Mouse (Mus musculus) forebrain, embryonic 13.5 days (tissue): Measurements from ENCODE around the gene Tmprss4. TPM values are rescaled to one million over a fixed set of nuclear protein-coding genes. Genes with fewer than 3 reads are reported as not detected.

Source experiments
- ATAC-seq: fragments of 200-750 bp; cut with Nextera tagmentation; 2 replicates; pipeline ENCODE4 v1.8.0; 2017
- H3K27ac ChIP-seq: fragments of 300-500 bp; sonication (generic); 2 replicates; pipeline ENCODE4 v1.5.1; 2015; ENCODE audit warnings: inconsistent platforms, mild to moderate bottlenecking, moderate library complexity
- H3K27me3 ChIP-seq: fragments of 300-500 bp; sonication (generic); 2 replicates; pipeline ENCODE4 v1.6.1; 2015; ENCODE audit warnings: mild to moderate bottlenecking, inconsistent platforms
- H3K36me3 ChIP-seq: fragments of 300-500 bp; sonication (generic); 2 replicates; pipeline ENCODE4 v1.6.1; 2015; ENCODE audit warnings: mild to moderate bottlenecking, inconsistent platforms; ENCODE audit not compliant: poor library complexity, severe bottlenecking
- H3K4me1 ChIP-seq: fragments of 300-500 bp; sonication (generic); 2 replicates; pipeline ENCODE4 v1.6.1; 2015; ENCODE audit warnings: inconsistent platforms
- H3K4me2 ChIP-seq: fragments of 300-500 bp; sonication (generic); 2 replicates; pipeline ENCODE4 v1.6.1; 2015; ENCODE audit warnings: inconsistent platforms, mild to moderate bottlenecking, moderate library complexity
- H3K4me3 ChIP-seq: fragments of 300-500 bp; sonication (generic); 2 replicates; pipeline ENCODE4 v1.5.1; 2015; ENCODE audit warnings: mild to moderate bottlenecking, inconsistent platforms
- H3K9ac ChIP-seq: fragments of 300-500 bp; sonication (generic); 2 replicates; pipeline ENCODE4 v1.6.1; 2015; ENCODE audit warnings: mild to moderate bottlenecking, inconsistent platforms
- H3K9me3 ChIP-seq: fragments of 300-500 bp; sonication (generic); replicated peaks from 2 replicates; pipeline ENCODE4 v1.6.1; 2016; ENCODE audit warnings: inconsistent platforms
- WGBS: fragments of 180-500 bp; shearing (Covaris S2); methylation state at CpG from one replicate; pipeline ENCODE4 v1.1.7; 2015; 5-methylcytosine and 5-hydroxymethylcytosine counted together
- polyA plus RNA-seq: library from polyadenylated mRNA; unstranded; fragments of >200 nt; fragmentation: Nextera tagmentation; extraction: Ambion mirVana; gene quantifications from 2 replicates; pipeline ENCODE4 v1.2.1, GENCODE M21; 2015

Tmprss4 gene
- polyA plus RNA-seq, 1 experiment from 2014 or later: not detected

DNA sequence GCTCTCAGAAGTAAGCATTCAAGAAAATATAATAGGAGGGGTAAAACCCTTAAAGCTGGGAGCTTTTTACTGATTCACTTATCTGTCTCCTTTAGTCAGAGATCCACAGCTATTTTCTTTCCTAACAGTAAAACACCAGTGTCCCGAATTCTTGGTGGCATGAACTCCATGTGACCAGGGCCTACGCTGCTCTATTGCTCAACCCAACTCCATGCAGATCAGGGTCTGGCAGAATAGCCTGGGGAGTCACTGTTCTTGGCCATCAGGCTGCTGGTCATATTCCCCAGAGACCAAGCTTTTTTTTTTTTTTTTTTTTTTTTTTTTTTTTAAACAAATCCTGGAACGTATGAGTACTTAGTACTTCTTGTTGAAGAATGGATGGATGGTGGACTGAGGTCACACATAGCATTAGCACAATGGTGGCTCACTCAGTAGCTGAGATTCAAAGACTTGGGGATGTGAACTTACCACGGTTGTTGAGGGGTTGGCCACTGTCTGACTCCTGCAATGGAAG, 14.2 kb downstream of the Tmprss4 start:
- Histone ChIP-seq H3K9me3 (no peaks in the 10 kb centered on the region), H3K4me1 (no peaks in the 10 kb centered on the region), H3K9ac (no peak overlapping the region), H3K27ac (no peak overlapping the region), H3K4me3 (no peak overlapping the region), H3K36me3 (no peaks in the 10 kb centered on the region), H3K27me3 (0 out of 2 replicates have a peak, but pooled peaks cover 3% of the 10 kb centered on the region), H3K4me2 (no peak overlapping the region)
- WGBS: 93% methylated on average over 4 of the region's 4 CpGs
- no peak for ATAC-seq

DNA sequence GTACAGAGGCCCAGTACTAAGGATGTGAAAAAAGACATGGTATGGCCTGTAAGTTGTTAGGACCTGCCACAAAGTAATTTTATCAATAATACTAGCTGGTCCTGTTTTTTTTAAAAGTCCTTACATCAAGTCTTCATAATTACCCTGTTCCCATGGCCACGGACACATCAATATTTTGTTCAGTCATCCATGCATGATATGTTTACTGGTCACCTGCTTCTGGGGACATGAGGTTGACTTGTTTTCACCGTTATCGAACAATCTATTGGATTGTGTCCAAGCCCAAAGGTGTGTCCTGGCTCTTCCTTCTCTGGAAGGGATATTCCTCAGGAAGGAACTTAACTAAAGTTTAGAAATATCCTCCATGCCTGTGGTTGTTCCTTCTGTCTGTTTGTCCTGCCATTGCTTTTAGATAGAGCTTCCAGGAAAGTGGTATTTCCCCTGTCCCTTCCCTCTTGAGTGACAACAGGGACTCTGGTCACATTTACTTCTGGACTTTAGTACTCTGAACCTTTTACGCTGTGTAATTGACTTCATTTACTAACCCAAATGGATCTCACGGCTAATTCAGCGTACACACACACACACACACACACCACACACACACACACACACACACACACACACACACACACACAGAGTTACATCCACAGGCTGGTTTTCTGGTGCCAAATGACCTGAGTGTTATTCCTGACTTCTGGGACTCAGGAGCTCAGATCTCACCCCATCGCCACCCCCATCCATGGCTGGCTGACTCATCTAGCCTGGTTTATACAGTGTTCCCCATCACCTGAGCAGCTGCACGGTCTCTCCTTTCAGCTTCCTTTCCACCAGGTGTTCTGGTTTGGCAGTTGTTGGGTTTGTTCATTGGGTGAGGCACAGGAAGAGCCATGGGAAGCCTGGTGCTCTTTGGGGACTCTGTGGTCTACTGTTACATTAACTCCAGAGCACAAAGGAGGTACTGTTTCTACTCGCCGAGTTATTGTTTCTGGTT, 15.0 kb downstream of the Tmprss4 start:
- H3K27ac ChIP-seq: no peak overlapping the region
- no peak overlapping the region for H3K4me2 ChIP-seq
- H3K9ac ChIP-seq: no peak overlapping the region
- H3K4me1 ChIP-seq: no peaks in the 10 kb centered on the region
- no peak overlapping the region for H3K4me3 ChIP-seq
- 0 out of 2 replicates have a peak, but pooled peaks cover 3% of the 10 kb centered on the region for H3K27me3 ChIP-seq
- WGBS: 90% methylated on average over 10 of the region's 10 CpGs
- no peaks in the 10 kb centered on the region for H3K9me3 ChIP-seq
- ATAC-seq: no peak
- H3K36me3 ChIP-seq: no peaks in the 10 kb centered on the region

DNA sequence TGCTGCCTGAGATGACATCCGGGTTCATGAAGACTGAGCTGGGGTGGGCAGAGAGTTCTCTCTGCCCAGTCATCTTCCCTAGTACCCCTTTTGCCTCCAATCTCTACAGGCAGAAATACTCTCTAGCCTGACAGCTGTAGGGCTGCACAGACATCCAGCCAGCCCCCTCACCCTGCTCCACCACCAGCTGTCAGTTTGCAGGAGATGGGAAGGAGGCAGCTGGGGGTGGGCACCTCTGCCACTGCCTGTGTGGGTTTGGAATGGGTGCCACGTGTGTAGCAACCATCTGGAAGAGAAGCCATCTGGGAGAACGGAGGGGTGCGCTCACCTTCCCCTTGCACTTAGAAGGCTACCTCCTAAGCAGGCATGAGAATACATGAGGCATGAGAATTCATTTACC, 18.6 kb downstream of the Tmprss4 start:
- no peaks in the 10 kb centered on the region for H3K27me3 ChIP-seq
- no peaks in the 10 kb centered on the region for H3K4me1 ChIP-seq
- no peak overlapping the region for H3K9ac ChIP-seq
- H3K27ac ChIP-seq: no peak overlapping the region
- no peak for ATAC-seq
- WGBS: 83% methylated on average over 4 of the region's 4 CpGs
- H3K9me3 ChIP-seq: no peaks in the 10 kb centered on the region
- H3K4me2 ChIP-seq: no peak overlapping the region
- H3K4me3 ChIP-seq: no peak overlapping the region
- H3K36me3 ChIP-seq: no peaks in the 10 kb centered on the region

DNA sequence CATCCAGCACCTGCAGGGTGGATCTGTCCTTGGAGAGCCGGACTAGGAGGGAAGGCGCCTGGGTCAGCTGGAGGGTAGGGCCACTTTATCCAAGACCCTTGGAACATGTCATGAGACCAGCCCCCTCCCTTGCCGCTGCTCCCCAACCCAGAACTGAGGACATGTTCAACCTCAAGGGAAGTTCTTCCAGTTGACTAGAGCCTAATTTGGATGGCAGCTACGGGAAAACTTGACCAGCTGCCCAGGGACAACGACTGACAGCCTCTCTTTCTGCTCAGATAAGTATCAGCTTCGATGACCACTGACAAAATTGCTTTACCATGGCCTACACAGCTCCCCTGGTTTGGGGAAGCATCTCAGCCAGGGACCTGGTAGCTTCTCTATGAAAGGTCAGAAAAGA, 20.6 kb downstream of the Tmprss4 start:
- Histone ChIP-seq H3K4me1 (no peaks in the 10 kb centered on the region), H3K4me3 (no peak overlapping the region), H3K27me3 (no peaks in the 10 kb centered on the region), H3K9me3 (no peaks in the 10 kb centered on the region), H3K36me3 (no peaks in the 10 kb centered on the region), H3K4me2 (no peak overlapping the region), H3K27ac (no peak overlapping the region), H3K9ac (no peak overlapping the region)
- no peak for ATAC-seq
- 86% methylated on average over 6 of the region's 6 CpGs for WGBS

DNA sequence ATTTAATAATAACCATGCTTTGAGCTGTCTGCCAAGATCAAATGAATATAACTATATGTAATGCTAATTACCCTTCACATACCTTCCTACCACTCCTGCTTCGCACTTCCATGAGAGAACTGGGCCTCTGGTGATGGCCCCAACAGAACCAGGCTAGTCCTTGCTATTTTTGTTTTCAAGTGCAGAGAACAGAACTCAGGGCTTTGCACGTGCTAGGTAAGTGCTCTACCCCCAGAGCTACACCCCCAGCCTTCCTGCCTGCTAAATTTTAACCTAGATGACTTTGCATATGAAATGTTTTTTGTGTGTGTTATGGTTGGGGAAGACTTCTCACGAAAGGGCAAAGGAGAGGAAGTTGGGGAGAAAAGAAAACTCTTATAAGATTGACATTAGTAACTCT, 21.4 kb downstream of the Tmprss4 start:
- H3K9me3 ChIP-seq: no peaks in the 10 kb centered on the region
- no peak for ATAC-seq
- H3K27ac ChIP-seq: no peak overlapping the region
- no peaks in the 10 kb centered on the region for H3K27me3 ChIP-seq
- H3K4me1 ChIP-seq: no peaks in the 10 kb centered on the region
- no peaks in the 10 kb centered on the region for H3K36me3 ChIP-seq
- H3K9ac ChIP-seq: no peak overlapping the region
- 63% methylated on average over 3 of the region's 3 CpGs for WGBS
- no peak overlapping the region for H3K4me2 ChIP-seq
- no peak overlapping the region for H3K4me3 ChIP-seq

DNA sequence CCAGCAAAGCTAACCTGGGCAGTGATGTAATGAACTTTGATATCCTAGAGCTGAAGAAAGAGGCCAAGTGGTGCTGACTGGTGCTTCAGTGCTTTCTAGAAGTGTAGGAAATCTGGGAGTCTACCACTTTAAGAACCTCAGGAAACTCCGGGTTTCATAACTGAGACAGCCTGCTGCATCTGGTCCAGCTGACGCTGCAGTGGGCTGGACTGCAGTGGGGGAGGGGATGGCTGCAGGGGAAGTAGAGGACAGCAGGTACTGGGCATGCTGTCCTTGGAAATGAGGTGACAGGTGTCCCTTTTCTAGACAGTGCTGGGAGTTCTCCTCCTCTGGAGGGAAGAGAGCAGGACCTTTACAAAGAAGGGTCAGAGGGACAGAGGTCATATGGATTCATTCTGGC, 22.1 kb downstream of the Tmprss4 start, which contains the start of gene BC049352:
BC049352 (plus strand) TSS at position 238 of the 400 bp plus-strand sequence.
- Histone ChIP-seq H3K4me1 (no peaks in the 10 kb centered on the region), H3K27me3 (no peaks in the 10 kb centered on the region), H3K9ac (no peak within 1 kb of the TSS), H3K9me3 (no peaks in the 10 kb centered on the region), H3K27ac (no peak within 1 kb of the TSS), H3K4me3 (no peak within 1 kb of the TSS), H3K4me2 (no peak within 1 kb of the TSS), H3K36me3 (no peaks in the 10 kb centered on the region)
- WGBS: 44% methylated on average over 2 of the region's 2 CpGs
- no peak for ATAC-seq

DNA sequence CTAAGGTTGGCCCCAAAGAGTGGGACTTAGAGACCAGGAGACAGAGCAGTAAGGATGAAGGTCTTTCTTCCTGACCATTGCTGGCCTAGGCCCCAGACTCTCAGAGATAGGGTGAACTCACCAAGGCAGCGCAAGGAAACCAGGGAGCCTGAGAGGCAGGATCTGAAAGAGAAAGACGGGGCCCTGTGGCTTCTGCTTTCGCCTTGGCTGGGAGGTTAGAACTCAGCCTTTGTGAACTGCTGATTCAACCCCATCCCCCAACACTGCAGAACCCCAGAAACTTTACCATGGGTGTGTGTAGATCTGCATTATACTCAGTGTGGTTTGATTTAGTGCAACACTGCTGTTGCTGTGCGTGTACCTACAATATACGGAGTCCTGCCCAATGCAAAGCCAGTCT, 24.6 kb downstream of the Tmprss4 start:
- no peak overlapping the region for H3K4me2 ChIP-seq
- ATAC-seq: no peak
- no peak overlapping the region for H3K4me3 ChIP-seq
- no peak overlapping the region for H3K9ac ChIP-seq
- H3K27ac ChIP-seq: no peak overlapping the region
- H3K4me1 ChIP-seq: no peaks in the 10 kb centered on the region
- H3K36me3 ChIP-seq: no peaks in the 10 kb centered on the region
- whole genome bisulfite sequencing: 89% methylated on average over 5 of the region's 5 CpGs
- H3K27me3 ChIP-seq: no peaks in the 10 kb centered on the region
- no peaks in the 10 kb centered on the region for H3K9me3 ChIP-seq

DNA sequence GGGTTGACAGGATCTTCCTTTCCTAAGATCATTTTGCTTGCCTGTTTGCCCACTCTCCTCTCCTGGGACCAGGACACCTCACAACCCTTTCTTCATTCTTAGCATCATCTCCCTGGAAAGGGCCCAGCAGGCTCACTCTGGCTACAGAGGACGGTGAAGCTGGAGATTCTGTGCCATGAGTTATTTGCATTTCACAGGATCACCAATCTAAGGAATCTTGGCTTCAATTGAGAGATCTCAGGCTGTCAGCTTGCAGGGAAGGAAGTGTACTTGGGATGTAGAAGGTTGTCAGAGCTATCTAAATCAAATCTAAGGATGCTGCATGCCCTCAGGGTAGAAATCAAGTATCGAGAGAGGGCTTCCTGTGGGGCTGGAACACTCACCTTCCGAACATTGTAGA, 30.4 kb downstream of the Tmprss4 start:
- no peaks in the 10 kb centered on the region for H3K36me3 ChIP-seq
- H3K27ac ChIP-seq: no peak overlapping the region
- no peak overlapping the region for H3K4me3 ChIP-seq
- no peak overlapping the region for H3K9ac ChIP-seq
- no peak overlapping the region for H3K4me2 ChIP-seq
- H3K27me3 ChIP-seq: no peaks in the 10 kb centered on the region
- ATAC-seq: no peak
- H3K4me1 ChIP-seq: no peaks in the 10 kb centered on the region
- WGBS: 74% methylated on average over 3 of the region's 3 CpGs
- no peaks in the 10 kb centered on the region for H3K9me3 ChIP-seq

DNA sequence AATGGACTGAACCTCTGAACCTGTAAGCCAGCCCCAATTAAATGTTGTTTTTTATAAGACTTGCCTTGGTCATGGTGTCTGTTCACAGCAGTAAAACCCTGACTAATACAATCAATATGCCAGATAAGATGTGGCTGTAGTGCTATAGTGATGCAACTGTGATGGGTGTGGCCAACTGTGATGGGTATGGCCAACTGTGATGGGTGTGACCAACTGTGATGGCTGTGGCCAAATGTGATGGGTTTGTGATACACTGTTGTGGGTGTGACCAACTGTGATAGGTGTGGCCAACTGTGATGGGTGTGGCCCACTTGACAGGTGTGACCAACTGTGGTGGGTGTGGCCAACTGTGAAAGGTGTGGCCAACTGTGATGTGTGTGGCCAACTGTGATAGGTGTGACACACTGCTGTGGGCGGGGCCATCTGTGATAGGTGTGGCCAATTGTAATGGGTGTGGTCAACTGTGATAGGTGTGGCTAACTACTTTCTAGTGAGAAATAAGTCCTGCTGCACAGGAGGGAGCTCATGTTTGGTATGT, 32.8 kb downstream of the Tmprss4 start:
- Histone ChIP-seq H3K36me3 (no peaks in the 10 kb centered on the region), H3K27ac (no peak overlapping the region), H3K27me3 (no peaks in the 10 kb centered on the region), H3K4me2 (no peak overlapping the region), H3K4me1 (no peaks in the 10 kb centered on the region), H3K9ac (no peak overlapping the region), H3K9me3 (no peaks in the 10 kb centered on the region), H3K4me3 (no peak overlapping the region)
- 82% methylated on average over 1 of the region's 1 CpGs for WGBS
- ATAC-seq: no peak

DNA sequence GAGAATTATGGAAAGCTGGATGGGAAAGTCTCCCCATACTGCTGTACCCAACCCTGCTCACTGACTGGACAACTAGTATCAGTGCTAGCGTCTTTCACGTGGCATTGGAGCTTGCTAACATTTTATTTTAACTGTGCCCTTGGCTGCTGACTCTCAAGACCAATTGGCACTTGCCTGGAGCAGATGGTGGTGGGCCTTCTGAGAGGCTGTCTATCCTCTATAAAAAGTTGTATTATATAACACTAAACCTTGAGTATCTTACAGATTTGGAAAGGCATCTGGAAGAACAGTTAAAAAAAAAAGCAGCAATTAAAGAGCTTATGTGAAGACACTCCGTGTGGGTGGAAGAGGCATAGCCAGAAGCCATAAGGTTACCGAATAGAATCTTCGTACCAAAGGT, 33.7 kb downstream of the Tmprss4 start:
- WGBS: 90% methylated on average over 5 of the region's 5 CpGs
- H3K36me3 ChIP-seq: no peaks in the 10 kb centered on the region
- no peak for ATAC-seq

DNA sequence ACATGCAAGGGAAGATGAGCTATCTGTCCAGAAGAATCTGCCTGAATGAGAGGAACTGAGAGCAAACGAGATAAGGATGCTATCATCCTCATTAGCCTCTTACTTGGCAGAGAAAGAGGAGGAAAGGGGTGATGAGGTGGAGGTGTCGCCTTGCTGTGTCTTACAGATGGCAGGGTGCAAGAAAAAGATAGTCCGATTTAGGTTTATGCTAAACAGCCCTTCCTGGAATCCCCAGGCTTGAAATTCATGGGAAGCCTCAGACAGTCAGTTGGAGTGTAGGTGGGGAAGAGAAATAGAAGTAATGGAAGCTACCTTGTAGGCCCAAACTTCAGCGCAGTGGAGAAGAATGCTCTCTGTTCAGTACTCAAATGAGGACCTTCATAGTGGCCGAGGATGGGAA, 36.0 kb downstream of the Tmprss4 start:
- Histone ChIP-seq H3K4me3 (no peak overlapping the region), H3K9me3 (no peaks in the 10 kb centered on the region), H3K4me2 (no peak overlapping the region), H3K4me1 (no peaks in the 10 kb centered on the region), H3K27ac (no peak overlapping the region), H3K27me3 (no peaks in the 10 kb centered on the region), H3K9ac (no peak overlapping the region), H3K36me3 (no peaks in the 10 kb centered on the region)
- ATAC-seq: no peak
- WGBS: 76% methylated on average over 5 of the region's 5 CpGs

More for the DNA sequence above, 33.7 kb downstream of the Tmprss4 start:
- Histone ChIP-seq H3K9ac (no peak overlapping the region), H3K4me2 (no peak overlapping the region), H3K4me1 (no peaks in the 10 kb centered on the region), H3K9me3 (no peaks in the 10 kb centered on the region), H3K4me3 (no peak overlapping the region), H3K27me3 (no peaks in the 10 kb centered on the region), H3K27ac (no peak overlapping the region)

DNA sequence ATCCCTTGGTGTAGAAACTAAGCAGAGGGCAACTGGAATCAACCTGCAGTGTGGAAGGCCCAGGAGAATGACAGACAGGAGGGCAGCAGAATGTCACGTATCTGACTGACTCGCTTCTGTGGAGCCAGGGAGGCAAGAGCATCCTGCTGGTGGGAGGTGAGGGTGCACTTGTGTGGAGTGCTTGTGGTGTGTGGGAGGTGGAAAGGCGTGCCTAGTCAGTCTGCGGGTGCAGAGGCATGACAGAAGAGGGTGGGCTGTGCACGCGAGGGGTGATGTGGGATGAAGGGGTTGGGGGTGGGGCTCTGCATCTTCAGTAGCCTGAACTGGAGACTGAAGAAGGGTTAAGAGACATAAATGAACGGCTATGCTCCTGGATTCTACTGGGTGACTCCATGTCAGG, 50.5 kb downstream of the Tmprss4 start:
- H3K9ac ChIP-seq: no peak overlapping the region
- H3K4me3 ChIP-seq: no peak overlapping the region
- H3K4me2 ChIP-seq: no peak overlapping the region
- WGBS: 77% methylated on average over 7 of the region's 7 CpGs
- no peak for ATAC-seq
- H3K36me3 ChIP-seq: no peaks in the 10 kb centered on the region
- no peaks in the 10 kb centered on the region for H3K4me1 ChIP-seq
- H3K27ac ChIP-seq: no peak overlapping the region
- H3K27me3 ChIP-seq: peaks cover 21% of the 10 kb centered on the region
- no peaks in the 10 kb centered on the region for H3K9me3 ChIP-seq
